Mouse (Mus musculus) CH12.LX (cell line): Measurements from ENCODE around the gene Timm44. TPM values are rescaled to one million over a fixed set of nuclear protein-coding genes. Genes with fewer than 3 reads are reported as not detected.

ENCODE experiments used
- DNase-seq: peaks from one replicate; pipeline ENCODE4 v3.0.0-alpha.2; 2013; ENCODE audit errors: extremely low read depth
- H3K27ac ChIP-seq: 2 replicates; pipeline ENCODE4 v1.5.1; 2012; ENCODE audit warnings: low read depth, mild to moderate bottlenecking, control low read depth, moderate library complexity; ENCODE audit not compliant: insufficient read depth
- H3K27me3 ChIP-seq: replicated peaks from 2 replicates; pipeline ENCODE3; 2012; ENCODE audit warnings: inconsistent platforms
- H3K36me3 ChIP-seq, 2 experiments: replicated peaks in 1 of 2; 2 replicates each; pipeline versions ENCODE3 to v1.6.1; 2012; ENCODE audit warnings: inconsistent platforms in 1 of 2, low read length in 1 of 2, mild to moderate bottlenecking in 1 of 2, mixed read lengths in 1 of 2, moderate library complexity in 1 of 2; ENCODE audit not compliant: control insufficient read depth in 1 of 2, insufficient read depth in 1 of 2
- H3K4me1 ChIP-seq, 2 experiments: 2 replicates each; pipeline ENCODE4 v1.6.1; 2012; ENCODE audit warnings: inconsistent platforms in 1 of 2, moderate library complexity in 1 of 2; ENCODE audit not compliant: insufficient read depth in 2 of 2, control insufficient read depth in 1 of 2
- H3K4me2 ChIP-seq: 2 replicates; pipeline ENCODE4 v1.6.1; 2012; ENCODE audit warnings: low read depth, mild to moderate bottlenecking, control low read depth; ENCODE audit not compliant: poor library complexity, insufficient read depth, severe bottlenecking
- H3K4me3 ChIP-seq, 3 experiments: fragments of 150-350 bp in 1 of 3; sonication (generic) in 1 of 3; replicated peaks in 1 of 3; 2 replicates each; pipeline versions ENCODE3 to v1.5.1; 2011 to 2012; ENCODE audit warnings: low read depth in 2 of 3, low read length in 2 of 3, mild to moderate bottlenecking in 2 of 3, moderate library complexity in 2 of 3, control low read depth in 1 of 3, improper control_type of control experiment in 1 of 3, inconsistent platforms in 1 of 3, mixed read lengths in 1 of 3; ENCODE audit not compliant: poor library complexity in 1 of 3
- H3K79me2 ChIP-seq: replicated peaks from 2 replicates; pipeline ENCODE4 v1.6.1; 2012; ENCODE audit warnings: mild to moderate bottlenecking, moderate library complexity; ENCODE audit not compliant: control insufficient read depth, poor library complexity, insufficient read depth, severe bottlenecking; ENCODE audit errors: extremely low read depth
- H3K9ac ChIP-seq: 2 replicates; pipeline ENCODE4 v1.6.1; 2012; ENCODE audit warnings: low read depth, mild to moderate bottlenecking, control low read depth, moderate library complexity; ENCODE audit not compliant: insufficient read depth
- H3K9me3 ChIP-seq: replicated peaks from 2 replicates; pipeline ENCODE3; 2012; ENCODE audit warnings: low read length, inconsistent platforms, mixed read lengths
- CHD2 ChIP-seq: IDR thresholded peaks from 2 replicates; pipeline ENCODE4 v1.6.1; 2011; ENCODE audit warnings: low read length, improper control_type of control experiment
- CTCF ChIP-seq, 2 experiments: IDR thresholded peaks in 1 of 2; conservative IDR thresholded peaks in 1 of 2; 2 replicates each; pipeline ENCODE4 v1.5.1; 2011 to 2012; ENCODE audit warnings: low read depth in 2 of 2, low read length in 2 of 2, improper control_type of control experiment in 1 of 2, inconsistent platforms in 1 of 2, mild to moderate bottlenecking in 1 of 2, moderate library complexity in 1 of 2
- E2F4 ChIP-seq: IDR thresholded peaks from 2 replicates; pipeline ENCODE4 v1.6.1; 2011; ENCODE audit warnings: low read depth, low read length, improper control_type of control experiment; ENCODE audit not compliant: insufficient replicate concordance
- GABPA ChIP-seq: IDR thresholded peaks from 2 replicates; pipeline ENCODE4 v1.6.1; 2012; ENCODE audit warnings: low read depth, low read length, improper control_type of control experiment, inconsistent platforms; ENCODE audit not compliant: insufficient replicate concordance
- IRF4 ChIP-seq: IDR thresholded peaks from 2 replicates; pipeline ENCODE4 v1.6.1; 2014; ENCODE audit warnings: low read depth, mild to moderate bottlenecking, inconsistent platforms, low read length, improper control_type of control experiment
- JUN ChIP-seq: IDR thresholded peaks from 2 replicates; pipeline ENCODE4 v1.6.1; 2011; ENCODE audit warnings: low read depth, mild to moderate bottlenecking, low read length, improper control_type of control experiment, moderate library complexity; ENCODE audit not compliant: insufficient read depth
- KAT2A ChIP-seq: IDR thresholded peaks from 2 replicates; pipeline ENCODE4 v1.6.1; 2012; ENCODE audit warnings: low read length, improper control_type of control experiment, inconsistent platforms; ENCODE audit not compliant: insufficient replicate concordance
- MAX ChIP-seq: IDR thresholded peaks from 2 replicates; pipeline ENCODE4 v1.6.1; 2011; ENCODE audit warnings: low read length, improper control_type of control experiment
- MAZ ChIP-seq: IDR thresholded peaks from 2 replicates; pipeline ENCODE4 v1.6.1; 2012; ENCODE audit warnings: low read depth, mild to moderate bottlenecking, inconsistent platforms, low read length, improper control_type of control experiment, moderate library complexity
- MEF2A ChIP-seq: IDR thresholded peaks from 2 replicates; pipeline ENCODE4 v1.6.1; 2014; ENCODE audit warnings: low read depth, mild to moderate bottlenecking, inconsistent platforms, low read length, improper control_type of control experiment, borderline replicate concordance
- RAD21 ChIP-seq: IDR thresholded peaks from 2 replicates; pipeline ENCODE4 v1.6.1; 2011; ENCODE audit warnings: low read depth, mild to moderate bottlenecking, low read length, improper control_type of control experiment, moderate library complexity
- RCOR1 ChIP-seq: conservative IDR thresholded peaks from 2 replicates; pipeline ENCODE4 v1.6.1; 2012; ENCODE audit warnings: low read depth, mild to moderate bottlenecking, inconsistent platforms, low read length, improper control_type of control experiment
- SMC3 ChIP-seq: IDR thresholded peaks from 2 replicates; pipeline ENCODE4 v1.6.1; 2011; ENCODE audit warnings: low read depth, low read length, improper control_type of control experiment
- UBTF ChIP-seq: IDR thresholded peaks from 2 replicates; pipeline ENCODE4 v1.6.1; 2012; ENCODE audit warnings: low read depth, mild to moderate bottlenecking, inconsistent platforms, low read length, improper control_type of control experiment, moderate library complexity
- USF1 ChIP-seq: IDR thresholded peaks from 2 replicates; pipeline ENCODE4 v1.6.1; 2014; ENCODE audit warnings: low read depth, mild to moderate bottlenecking, inconsistent platforms, low read length, improper control_type of control experiment
- USF2 ChIP-seq: conservative IDR thresholded peaks from 2 replicates; pipeline ENCODE4 v1.6.1; 2011; ENCODE audit warnings: low read depth, low read length, improper control_type of control experiment
- ZC3H11A ChIP-seq: IDR thresholded peaks from 2 replicates; pipeline ENCODE4 v1.6.1; 2012; ENCODE audit warnings: low read depth, mild to moderate bottlenecking, inconsistent platforms, low read length, improper control_type of control experiment
- dilution Hi-C: fragments of 300-500 bp; cut with MboI; formaldehyde crosslinking; loops from 2 replicates; pipeline ENCODE4 v1.14.3; 2020; ENCODE audit warnings: low sequenced_read_pairs; ENCODE audit not compliant: extremely low pct_unique_long_range_greater_than_20kb, extremely low pct_ligation_motif_present
- in situ Hi-C: fragments of 300-500 bp; cut with MboI; formaldehyde crosslinking; loops from 3 replicates; pipeline ENCODE4 v1.14.3; 2019; ENCODE audit warnings: low sequenced_read_pairs, low pct_ligation_motif_present, low pct_unique_long_range_greater_than_20kb, mixed read lengths
- polyA plus RNA-seq: library from polyadenylated mRNA; unstranded; fragments of >175 nt; gene quantifications from 2 replicates; pipeline ENCODE4 v1.2.1, GENCODE M21; 2012; ENCODE audit warnings: low read depth; ENCODE audit not compliant: insufficient read length
- total RNA-seq, 2 experiments: library from RNA; depleted of rRNA; stranded (reverse); fragments of 300-350 nt in 1 of 2; fragments of >200 nt in 1 of 2; gene quantifications; 2 replicates each; pipeline ENCODE4 v1.2.3; 2012 to 2014

Timm44 gene
- total and polyA plus RNA-seq, 3 experiments, result 109 to 147 (median 143) TPM

- no peak for DNase-seq
- Histone ChIP-seq H3K4me1 (peaks cover 3 to 8% of the 10 kb centered on the region in 2 experiments), H3K27ac (no peak overlapping the region), H3K9me3 (no peaks in the 10 kb centered on the region), H3K9ac (no peak overlapping the region), H3K4me3 (no peak overlapping the region), H3K4me2 (no peak overlapping the region), H3K79me2 (no peaks in the 10 kb centered on the region), H3K27me3 (no peaks in the 10 kb centered on the region), H3K36me3 (peaks cover 75 to 91% of the 10 kb centered on the region in 2 experiments)
- TF ChIP-seq ZC3H11A (no peak), JUN (no peak), CTCF (conservative IDR thresholded peaks at IDR 0.05 in 1 of 2, IDR thresholded peaks at IDR 0.05 in 1 of 2; ENCODE audit: low read depth in 2 of 2, low read length in 2 of 2) (peak in 1 of 2 experiments; percentile 47; a peak in 2 of 4 replicates), CHD2 (no peak), SMC3 (peak; percentile 21; the same call in 1 of the 2 replicates)
- in situ Hi-C loops (loop anchor here (10.0 kb wide), 1 partner anchor 57 kb away; no protein-coding TSS in a partner anchor), dilution Hi-C loops (no loop called here)
These were observed 17.5 kb downstream of the Timm44 start for GRCm38 (mm10) chr8:4258233-4258632.

- H3K9ac ChIP-seq, result no peak overlapping the region
- TF ChIP-seq ZC3H11A (no peak), USF1 (no peak), E2F4 (no peak), USF2 (no peak), MAX (no peak), MEF2A (no peak), RAD21 (no peak), MAZ (no peak), UBTF (no peak), GABPA (no peak), IRF4 (no peak), CTCF (conservative IDR thresholded peaks at IDR 0.05 in 1 of 2, IDR thresholded peaks at IDR 0.05 in 1 of 2; ENCODE audit: low read depth in 2 of 2, low read length in 2 of 2) (no peak), RCOR1 (no peak), KAT2A (no peak)
- no peaks in the 10 kb centered on the region for H3K79me2 ChIP-seq
- H3K27me3 ChIP-seq, result no peaks in the 10 kb centered on the region
- peaks cover 67 to 82% of the 10 kb centered on the region in 2 experiments for H3K36me3 ChIP-seq
- H3K9me3 ChIP-seq, result no peaks in the 10 kb centered on the region
- H3K4me3 ChIP-seq, result no peak overlapping the region
- no peak overlapping the region for H3K27ac ChIP-seq
- H3K4me1 ChIP-seq, result peaks cover 6 to 11% of the 10 kb centered on the region in 2 experiments
- no peak for DNase-seq
- in situ Hi-C loops (loop anchor here (10.0 kb wide), 1 partner anchor 57 kb away; no protein-coding TSS in a partner anchor), dilution Hi-C loops (no loop called here)
- no peak overlapping the region for H3K4me2 ChIP-seq
These were observed 18.4 kb downstream of the Timm44 start for GRCm38 (mm10) chr8:4257350-4257749.
